Mouse (Mus musculus) lung, adult 2 months (tissue): ENCODE results near the gene Ptch1.

Experiments
- CTCF ChIP-seq: fragments of 200-500 bp; IDR thresholded peaks from 2 replicates; pipeline ENCODE4 v1.5.1; 2011; ENCODE audit warnings: mild to moderate bottlenecking, low read length, control low read depth; ENCODE audit not compliant: insufficient read depth
- POLR2A ChIP-seq: fragments of 200-500 bp; IDR thresholded peaks from 2 replicates; pipeline ENCODE4 v1.6.1; 2011; ENCODE audit warnings: low read depth, mild to moderate bottlenecking, control low read depth, low read length, borderline replicate concordance; ENCODE audit errors: extremely low read depth

DNA sequence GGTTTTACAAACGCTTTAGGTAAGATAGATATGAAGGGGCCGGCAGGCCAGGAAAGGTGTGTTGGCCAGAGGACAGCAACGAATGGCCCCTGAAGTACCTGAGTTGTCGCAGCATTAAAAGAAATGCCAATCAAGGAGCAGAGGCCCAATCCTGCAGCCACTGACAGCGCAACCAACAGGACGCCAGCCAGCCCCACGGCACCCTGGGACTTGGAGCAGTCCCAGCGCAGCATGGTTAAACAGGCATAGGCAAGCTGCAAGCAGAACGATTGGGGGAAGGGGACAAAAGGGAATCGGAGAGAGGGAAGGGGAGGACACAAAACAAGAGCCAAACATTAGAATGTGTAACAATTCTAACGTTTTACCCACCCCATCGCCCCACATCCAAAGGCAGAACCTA, 32.8 kb downstream of the Ptch1 start:
- TF ChIP-seq POLR2A (no peak), CTCF (no peak)
